Mouse (Mus musculus) heart, postnatal 0 days (tissue): ENCODE data around the gene Gm28053.
"Not testable (repeated sequence)": the region's sequence is repeated elsewhere in the genome, so short reads cannot be mapped to it uniquely, and the experiment has no call there.

ENCODE experiments used
- CTCF ChIP-seq: IDR thresholded peaks from 2 replicates; pipeline ENCODE4 v1.5.1; 2016; ENCODE audit warnings: antibody characterized with exemption, control low read depth, low read depth
- EP300 ChIP-seq: IDR thresholded peaks from 2 replicates; pipeline ENCODE4 v1.6.1; 2016; ENCODE audit warnings: antibody characterized with exemption, low read depth

DNA sequence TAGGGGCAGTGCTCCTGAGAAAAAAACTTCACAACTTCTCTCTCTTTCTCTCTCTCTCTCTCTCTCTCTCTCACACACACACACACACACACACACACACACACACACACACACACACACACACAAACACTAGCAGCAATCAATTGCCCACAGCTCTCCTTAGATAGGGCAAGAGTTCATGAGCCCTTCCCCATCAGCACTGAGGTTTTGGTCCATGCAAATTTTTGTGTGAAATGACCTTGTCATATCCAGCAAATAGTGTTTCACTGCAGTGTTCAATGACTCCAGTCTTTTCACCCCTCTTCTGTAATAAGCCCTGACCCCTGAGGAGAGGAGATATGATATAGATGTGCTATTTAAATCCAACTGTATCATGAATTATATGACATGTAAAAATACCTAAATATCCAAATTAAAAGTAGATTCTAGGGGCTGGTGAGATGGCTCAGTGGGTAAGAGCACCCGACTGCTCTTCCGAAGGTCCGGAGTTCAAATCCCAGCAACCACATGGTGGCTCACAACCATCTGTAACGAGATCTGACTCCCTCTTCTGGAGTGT lies 35.1 kb upstream of the Gm28053 start:
- not testable (repeated sequence) for TF ChIP-seq EP300, CTCF
